Mouse (Mus musculus) hindbrain, embryonic 15.5 days (tissue): ENCODE results near the gene Gm10354. TPM values are rescaled to one million over a fixed set of nuclear protein-coding genes. Genes with fewer than 3 reads are reported as not detected.
"Not testable (repeated sequence)": the region's sequence is repeated elsewhere in the genome, so short reads cannot be mapped to it uniquely, and the experiment has no call there.

Experiments used
- ATAC-seq: fragments of 200-750 bp; cut with Nextera tagmentation; 2 replicates; pipeline ENCODE4 v1.8.0; 2017; ENCODE audit warnings: low read depth, moderate number of reproducible peaks, moderate TSS enrichment; ENCODE audit not compliant: low FRiP score
- H3K27ac ChIP-seq: fragments of 300-500 bp; sonication (generic); replicated peaks from 2 replicates; pipeline ENCODE4 v1.5.1; 2015; ENCODE audit warnings: mild to moderate bottlenecking, inconsistent platforms
- H3K27me3 ChIP-seq: fragments of 300-500 bp; sonication (generic); 2 replicates; pipeline ENCODE4 v1.6.1; 2015; ENCODE audit warnings: control low read depth, inconsistent platforms
- H3K36me3 ChIP-seq: fragments of 300-500 bp; sonication (generic); 2 replicates; pipeline ENCODE4 v1.6.1; 2015; ENCODE audit warnings: control low read depth, inconsistent platforms
- H3K4me1 ChIP-seq: fragments of 300-500 bp; sonication (generic); replicated peaks from 2 replicates; pipeline ENCODE4 v1.6.1; 2015; ENCODE audit warnings: control low read depth, inconsistent platforms
- H3K4me2 ChIP-seq: fragments of 300-500 bp; sonication (generic); 2 replicates; pipeline ENCODE4 v1.6.1; 2015; ENCODE audit warnings: moderate library complexity, mild to moderate bottlenecking, inconsistent platforms
- H3K4me3 ChIP-seq: fragments of 300-500 bp; sonication (generic); 2 replicates; pipeline ENCODE4 v1.5.1; 2015; ENCODE audit warnings: mild to moderate bottlenecking, inconsistent platforms
- H3K9ac ChIP-seq: fragments of 300-500 bp; sonication (generic); 2 replicates; pipeline ENCODE4 v1.6.1; 2015; ENCODE audit warnings: inconsistent platforms
- H3K9me3 ChIP-seq: fragments of 300-500 bp; sonication (generic); 2 replicates; pipeline ENCODE4 v1.6.1; 2016; ENCODE audit warnings: control low read depth, inconsistent platforms
- WGBS: fragments of 180-500 bp; shearing (Covaris S2); methylation state at CpG from one replicate; pipeline ENCODE4 v1.1.7; 2015; 5-methylcytosine and 5-hydroxymethylcytosine counted together
- polyA plus RNA-seq: library from polyadenylated mRNA; unstranded; fragments of >200 nt; fragmentation: Nextera tagmentation; extraction: Ambion mirVana; gene quantifications from 2 replicates; pipeline ENCODE4 v1.2.1, GENCODE M21; 2015

Gene Gm10354
- polyA plus RNA-seq, 1 experiment from 2014 or later: not detected

GRCm38 (mm10) chr5:14947482-14948198 lies 31.1 kb downstream of the Gm10354 start:
- H3K4me2 ChIP-seq, ATAC-seq: not testable (repeated sequence)

GRCm38 (mm10) chr5:14945524-14945923 lies 33.2 kb downstream of the Gm10354 start:
- WGBS: 69% methylated on average over 4 of the region's 4 CpGs

More at GRCm38 (mm10) chr5:14947482-14948198, 31.1 kb downstream of the Gm10354 start:
- H3K27me3 ChIP-seq, H3K36me3 ChIP-seq, H3K27ac ChIP-seq, H3K4me1 ChIP-seq, H3K9ac ChIP-seq, H3K4me3 ChIP-seq: not testable (repeated sequence)
- peaks cover 18% of the 10 kb centered on the region for H3K9me3 ChIP-seq
- WGBS: 59% methylated on average over 4 of the region's 4 CpGs

GRCm38 (mm10) chr5:14941043-14941442 lies 37.7 kb downstream of the Gm10354 start:
- not testable (repeated sequence) for H3K27me3 ChIP-seq, H3K4me3 ChIP-seq, H3K4me1 ChIP-seq, H3K4me2 ChIP-seq, H3K9ac ChIP-seq, H3K9me3 ChIP-seq, ATAC-seq, H3K36me3 ChIP-seq, H3K27ac ChIP-seq
- 92% methylated on average over 1 of the region's 1 CpGs for WGBS

More at GRCm38 (mm10) chr5:14945524-14945923, 33.2 kb downstream of the Gm10354 start:
- H3K27ac ChIP-seq, H3K4me2 ChIP-seq, ATAC-seq, H3K27me3 ChIP-seq, H3K4me3 ChIP-seq, H3K9ac ChIP-seq, H3K36me3 ChIP-seq, H3K4me1 ChIP-seq: not testable (repeated sequence)
- H3K9me3 ChIP-seq: peaks cover 10% of the 10 kb centered on the region

- H3K36me3 ChIP-seq, H3K4me3 ChIP-seq, H3K4me2 ChIP-seq, H3K27ac ChIP-seq, H3K4me1 ChIP-seq, H3K9ac ChIP-seq, ATAC-seq, H3K27me3 ChIP-seq, H3K9me3 ChIP-seq: not testable (repeated sequence)
- WGBS: 45% methylated on average over 1 of the region's 1 CpGs
Observed at GRCm38 (mm10) chr5:14938329-14938728, 40.4 kb downstream of the Gm10354 start, which contains the start of gene Speer4e. Gene Speer4e (minus strand): TSS chr5:14938429.

GRCm38 (mm10) chr5:14933721-14934120 lies 45.0 kb downstream of the Gm10354 start:
- ATAC-seq, H3K4me3 ChIP-seq, H3K4me1 ChIP-seq, H3K9me3 ChIP-seq, H3K36me3 ChIP-seq, H3K27ac ChIP-seq, H3K4me2 ChIP-seq, H3K9ac ChIP-seq, H3K27me3 ChIP-seq: not testable (repeated sequence)
- 76% methylated on average over 5 of the region's 6 CpGs for WGBS

GRCm38 (mm10) chr5:14927047-14927446 lies 51.7 kb downstream of the Gm10354 start:
- H3K27me3 ChIP-seq, H3K4me1 ChIP-seq, H3K36me3 ChIP-seq, H3K9me3 ChIP-seq, H3K27ac ChIP-seq, H3K4me2 ChIP-seq, H3K4me3 ChIP-seq, ATAC-seq, H3K9ac ChIP-seq: not testable (repeated sequence)
- WGBS: 32% methylated on average over 4 of the region's 4 CpGs

Other genes with a start within 250 kb of the Gm10354 start
- not detected in 2 replicates for gene Gm9758, start 64.0 kb downstream of the Gm10354 start, polyA plus RNA-seq
- not detected in 2 replicates for gene Speer4e, start 40.5 kb downstream of the Gm10354 start, polyA plus RNA-seq
- gene Gm17019, start 54.1 kb upstream of the Gm10354 start, polyA plus RNA-seq: not detected in 2 replicates